Mouse (Mus musculus): ENCODE measurements around the gene AU022252. TPM values are rescaled to one million over a fixed set of nuclear protein-coding genes. Genes with fewer than 3 reads are reported as not detected.

AU022252 gene
- 8.1 TPM for total RNA-seq (2023)

DNA sequence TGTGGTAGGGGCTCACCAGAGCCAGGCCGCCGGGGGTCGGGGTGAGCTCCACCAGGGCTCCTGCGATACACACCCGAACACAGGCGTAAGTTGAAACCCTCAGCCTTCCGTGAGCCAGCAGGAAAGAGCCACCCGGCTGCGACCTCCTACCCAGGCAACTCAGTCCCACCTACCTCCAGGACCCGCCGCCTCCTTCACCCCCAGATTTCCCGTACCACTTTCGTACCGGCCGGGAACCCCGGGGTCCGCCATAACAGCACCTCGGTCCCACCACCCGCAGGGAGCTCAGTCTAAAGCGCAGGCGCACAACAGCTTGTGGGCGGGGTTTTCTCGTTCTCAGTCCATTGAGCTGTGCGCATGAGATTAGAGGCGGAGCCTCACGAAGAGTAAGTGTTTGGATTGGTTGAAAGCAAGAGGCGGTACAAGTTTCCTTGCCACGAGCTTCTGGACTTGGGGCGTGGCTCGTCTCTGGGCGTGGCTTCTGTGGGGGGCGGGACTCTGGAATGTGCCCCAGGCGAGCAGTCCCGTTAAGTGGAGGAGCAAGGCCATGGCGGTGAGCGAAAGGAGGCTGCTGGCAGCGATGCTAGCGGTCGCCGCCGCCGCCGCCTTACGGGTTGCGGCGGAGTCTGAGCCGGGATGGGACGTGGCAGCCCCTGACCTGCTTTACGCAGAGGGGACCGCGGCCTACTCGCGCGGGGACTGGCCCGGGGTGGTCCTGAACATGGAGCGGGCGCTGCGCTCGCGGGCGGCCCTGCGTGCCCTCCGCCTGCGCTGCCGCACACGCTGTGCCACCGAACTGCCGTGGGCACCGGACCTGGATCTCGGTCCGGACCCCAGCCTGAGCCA lies at the start of gene AU022252, which contains the start of gene P3h1:
TSS of gene AU022252 (minus strand) at position 303 of the 846 bp plus-strand sequence.
TSS of gene P3h1 (plus strand) at position 506 of the 846 bp plus-strand sequence.

GRCm38 (mm10) chr4:119255351-119255750 lies 22.8 kb upstream of the AU022252 start, which contains the start of gene Cldn19:
Gene Cldn19, plus strand, starts transcription at chr4:119255414.

DNA sequence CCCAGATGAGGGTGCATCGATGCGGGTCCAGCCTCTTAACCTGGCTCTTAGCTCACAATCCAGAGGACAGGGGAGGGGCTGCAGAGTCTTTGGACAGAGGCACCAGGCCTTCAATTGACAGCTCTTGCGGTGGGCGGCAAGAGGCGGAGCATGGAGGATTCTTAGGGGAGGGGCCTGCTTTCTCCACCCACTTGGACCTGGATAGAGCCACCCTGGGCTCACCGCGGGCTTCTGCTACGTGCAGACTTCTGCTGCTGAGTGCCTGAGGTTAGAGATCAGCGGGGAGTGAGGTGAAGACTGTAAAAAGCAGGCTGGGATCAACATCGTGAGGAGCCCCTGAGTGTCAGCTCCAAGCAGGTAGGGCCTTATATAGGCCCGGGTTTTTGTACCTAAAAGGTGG lies 14.3 kb downstream of the AU022252 start, which contains the start of gene Tmem269:
TSS of gene Tmem269 (minus strand) at position 49 of the 400 bp plus-strand sequence.

GRCm38 (mm10) chr4:119194909-119195581 lies 37.5 kb downstream of the AU022252 start, which contains the start of gene Svbp:
Gene Svbp, plus strand, starts transcription at chr4:119195306.

DNA sequence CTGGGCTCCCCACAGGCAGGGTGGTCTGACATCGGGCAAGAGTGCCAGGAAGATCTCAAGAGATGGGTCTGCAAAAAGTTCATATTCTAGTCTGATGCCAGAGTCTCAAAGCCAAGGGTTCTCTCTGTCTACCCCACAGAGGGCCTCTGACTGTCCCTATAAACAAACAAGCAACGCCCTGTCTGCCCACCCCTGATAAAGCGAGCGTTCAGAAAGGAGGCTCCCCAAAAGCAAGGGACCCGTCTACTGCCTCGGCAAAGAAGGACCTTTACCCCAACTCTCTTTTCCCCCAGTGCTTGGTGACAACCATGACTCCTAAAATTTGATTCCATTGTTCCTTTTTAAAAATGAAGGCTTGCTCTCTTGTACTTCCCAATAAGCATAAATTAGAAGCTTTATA lies 42.6 kb downstream of the AU022252 start, which contains the start of gene Ermap:
TSS of gene Ermap (minus strand) at position 148 of the 400 bp plus-strand sequence.

GRCm38 (mm10) chr4:119173851-119174453 lies 58.6 kb downstream of the AU022252 start, which contains the start of gene Zfp691:
Gene Zfp691, minus strand, starts transcription at chr4:119174195.

Other genes with a start within 250 kb of the AU022252 start
- 41.3 TPM for gene Slc2a1, start 124.0 kb downstream of the AU022252 start, total RNA-seq (2023)
- gene Zfp691, start 58.5 kb downstream of the AU022252 start, total RNA-seq (2023), result 4.4 TPM
- gene Ermap, start 42.7 kb downstream of the AU022252 start, total RNA-seq (2023), result 3.5 TPM
- 16.6 TPM for gene Svbp, start 37.4 kb downstream of the AU022252 start, total RNA-seq (2023)
- not detected for gene Tmem269, start 14.5 kb downstream of the AU022252 start, total RNA-seq (2023)
- gene P3h1, start 203 bp upstream of the AU022252 start, total RNA-seq (2023), result 3.7 TPM
- not detected for gene Cldn19, start 22.7 kb upstream of the AU022252 start, total RNA-seq (2023)
- gene Ybx1, start 61.9 kb upstream of the AU022252 start, total RNA-seq (2023), result 337 TPM
- 22.0 TPM for gene Ppih, start 87.8 kb upstream of the AU022252 start, total RNA-seq (2023)
- gene Ccdc30, start 182.8 kb upstream of the AU022252 start, total RNA-seq (2023), result 4.3 TPM
- 7.0 TPM for gene Ppcs, start 189.7 kb upstream of the AU022252 start, total RNA-seq (2023)
- 0.38 TPM for gene Zmynd12, start 190.1 kb upstream of the AU022252 start, total RNA-seq (2023)

All from CD4-positive naive resting alpha-beta T cell, adult 76 days (primary cell).